Mouse (Mus musculus) midbrain, embryonic 15.5 days (tissue): ENCODE measurements at regions not wholly inside any gene's neighbourhood (a gene's known extent, or its start where the extent isn't known, plus 50 kb on each side); places are given as distances from the start of the nearest gene placed in this dataset.
"Not testable (repeated sequence)": the region's sequence is repeated elsewhere in the genome, so short reads cannot be mapped to it uniquely, and the experiment has no call there.

Experiments
- ATAC-seq: fragments of 200-750 bp; cut with Nextera tagmentation; replicated peaks from 2 replicates; pipeline ENCODE4 v1.8.0; 2017; ENCODE audit warnings: moderate TSS enrichment
- H3K27ac ChIP-seq: fragments of 300-500 bp; sonication (generic); 2 replicates; pipeline ENCODE4 v1.5.1; 2015; ENCODE audit warnings: mild to moderate bottlenecking, inconsistent platforms
- H3K27me3 ChIP-seq: fragments of 300-500 bp; sonication (generic); replicated peaks from 2 replicates; pipeline ENCODE4 v1.6.1; 2015; ENCODE audit warnings: inconsistent platforms
- H3K36me3 ChIP-seq: fragments of 300-500 bp; sonication (generic); replicated peaks from 2 replicates; pipeline ENCODE4 v1.6.1; 2015; ENCODE audit warnings: inconsistent platforms
- H3K4me1 ChIP-seq: fragments of 300-500 bp; sonication (generic); 2 replicates; pipeline ENCODE4 v1.6.1; 2015; ENCODE audit warnings: inconsistent platforms
- H3K4me2 ChIP-seq: fragments of 300-500 bp; sonication (generic); 2 replicates; pipeline ENCODE4 v1.6.1; 2015; ENCODE audit warnings: inconsistent platforms, mild to moderate bottlenecking, moderate library complexity
- H3K4me3 ChIP-seq: fragments of 300-500 bp; sonication (generic); 2 replicates; pipeline ENCODE4 v1.5.1; 2015; ENCODE audit warnings: mild to moderate bottlenecking, inconsistent platforms
- H3K9ac ChIP-seq: fragments of 300-500 bp; sonication (generic); 2 replicates; pipeline ENCODE4 v1.6.1; 2015; ENCODE audit warnings: mild to moderate bottlenecking, inconsistent platforms
- H3K9me3 ChIP-seq: fragments of 300-500 bp; sonication (generic); 2 replicates; pipeline ENCODE4 v1.6.1; 2016; ENCODE audit warnings: inconsistent platforms
- whole genome bisulfite sequencing: fragments of 180-500 bp; shearing (Covaris S2); methylation state at CpG from one replicate; pipeline ENCODE4 v1.1.7; 2015; ENCODE audit warnings: mixed read lengths; 5-methylcytosine and 5-hydroxymethylcytosine counted together

GRCm38 (mm10) chr2:166516261-166516660 lies 197.4 kb downstream of the Prex1 start:
- Histone ChIP-seq H3K4me2 (no peak overlapping the region), H3K4me3 (no peak overlapping the region), H3K36me3 (no peaks in the 10 kb centered on the region), H3K4me1 (peaks cover 12% of the 10 kb centered on the region), H3K9ac (no peak overlapping the region), H3K9me3 (no peaks in the 10 kb centered on the region), H3K27ac (no peak overlapping the region), H3K27me3 (no peaks in the 10 kb centered on the region)
- 72% methylated on average over 1 of the region's 1 CpGs for WGBS
- no peak for ATAC-seq

GRCm38 (mm10) chr2:166514664-166515063 lies 199.0 kb downstream of the Prex1 start:
- no peak overlapping the region for H3K27ac ChIP-seq
- no peak for ATAC-seq
- H3K36me3 ChIP-seq = no peaks in the 10 kb centered on the region
- H3K9ac ChIP-seq = no peak overlapping the region
- H3K27me3 ChIP-seq = no peaks in the 10 kb centered on the region
- peaks cover 12% of the 10 kb centered on the region for H3K4me1 ChIP-seq
- no peak overlapping the region for H3K4me3 ChIP-seq
- WGBS = 72% methylated on average over 8 of the region's 8 CpGs
- H3K9me3 ChIP-seq = no peaks in the 10 kb centered on the region
- no peak overlapping the region for H3K4me2 ChIP-seq

GRCm38 (mm10) chr2:166512488-166512887 lies 201.1 kb downstream of the Prex1 start:
- Histone ChIP-seq H3K27me3 (no peaks in the 10 kb centered on the region), H3K27ac (no peak overlapping the region), H3K36me3 (no peaks in the 10 kb centered on the region), H3K9me3 (no peaks in the 10 kb centered on the region), H3K4me3 (no peak overlapping the region), H3K4me1 (peaks cover 9% of the 10 kb centered on the region), H3K4me2 (no peak overlapping the region), H3K9ac (no peak overlapping the region)
- 74% methylated on average over 8 of the region's 8 CpGs for WGBS
- no peak for ATAC-seq

- WGBS = 76% methylated on average over 3 of the region's 3 CpGs
- H3K4me3 ChIP-seq, H3K4me2 ChIP-seq, ATAC-seq, H3K27me3 ChIP-seq, H3K9ac ChIP-seq, H3K27ac ChIP-seq, H3K9me3 ChIP-seq, H3K36me3 ChIP-seq, H3K4me1 ChIP-seq: not testable (repeated sequence)
These were observed 202.2 kb downstream of the Prex1 start for GRCm38 (mm10) chr2:166511477-166511876.

- no peak overlapping the region for H3K9ac ChIP-seq
- peaks cover 4% of the 10 kb centered on the region; the same call in 1 of the 2 replicates for H3K4me1 ChIP-seq
- no peaks in the 10 kb centered on the region for H3K36me3 ChIP-seq
- no peaks in the 10 kb centered on the region for H3K9me3 ChIP-seq
- H3K4me2 ChIP-seq = no peak overlapping the region
- ATAC-seq = no peak
- 91% methylated on average over 4 of the region's 4 CpGs for WGBS
- H3K4me3 ChIP-seq = no peak overlapping the region
- H3K27ac ChIP-seq = no peak overlapping the region
- no peaks in the 10 kb centered on the region for H3K27me3 ChIP-seq
These were observed 202.9 kb downstream of the Prex1 start for GRCm38 (mm10) chr2:166510776-166511175.

- Histone ChIP-seq H3K4me2 (no peak overlapping the region), H3K27ac (no peak overlapping the region), H3K4me3 (no peak overlapping the region), H3K27me3 (no peaks in the 10 kb centered on the region), H3K36me3 (no peaks in the 10 kb centered on the region), H3K9ac (no peak overlapping the region), H3K4me1 (no peaks in the 10 kb centered on the region), H3K9me3 (no peaks in the 10 kb centered on the region)
- ATAC-seq = no peak
- WGBS = 85% methylated on average over 10 of the region's 10 CpGs
These were observed 204.0 kb downstream of the Prex1 start for GRCm38 (mm10) chr2:166509591-166509990.

GRCm38 (mm10) chr2:166508656-166509420 lies 204.8 kb downstream of the Prex1 start:
- 79% methylated on average over 8 of the region's 8 CpGs for WGBS
- no peak overlapping the region for H3K4me2 ChIP-seq
- ATAC-seq = no peak
- H3K27ac ChIP-seq = no peak overlapping the region
- H3K9me3 ChIP-seq = no peaks in the 10 kb centered on the region
- no peak overlapping the region for H3K4me3 ChIP-seq
- no peaks in the 10 kb centered on the region for H3K36me3 ChIP-seq
- H3K9ac ChIP-seq = no peak overlapping the region
- peaks cover 5% of the 10 kb centered on the region for H3K4me1 ChIP-seq
- no peaks in the 10 kb centered on the region for H3K27me3 ChIP-seq

GRCm38 (mm10) chr2:166505309-166505708 lies 208.3 kb downstream of the Prex1 start:
- no peak overlapping the region for H3K4me2 ChIP-seq
- no peak overlapping the region for H3K9ac ChIP-seq
- no peaks in the 10 kb centered on the region for H3K9me3 ChIP-seq
- no peaks in the 10 kb centered on the region for H3K27me3 ChIP-seq
- H3K4me1 ChIP-seq = peaks cover 11% of the 10 kb centered on the region
- WGBS = 55% methylated on average over 9 of the region's 9 CpGs
- no peaks in the 10 kb centered on the region for H3K36me3 ChIP-seq
- H3K27ac ChIP-seq = no peak overlapping the region
- no peak overlapping the region for H3K4me3 ChIP-seq
- ATAC-seq = no peak

GRCm38 (mm10) chr2:166503666-166504065 lies 210.0 kb downstream of the Prex1 start:
- WGBS = 34% methylated on average over 6 of the region's 6 CpGs
- H3K4me1 ChIP-seq = peaks cover 11% of the 10 kb centered on the region
- H3K9me3 ChIP-seq = no peaks in the 10 kb centered on the region
- ATAC-seq = no peak
- H3K9ac ChIP-seq = no peak overlapping the region
- no peaks in the 10 kb centered on the region for H3K27me3 ChIP-seq
- no peaks in the 10 kb centered on the region for H3K36me3 ChIP-seq
- no peak overlapping the region for H3K4me2 ChIP-seq
- H3K4me3 ChIP-seq = no peak overlapping the region
- no peak overlapping the region for H3K27ac ChIP-seq

- no peaks in the 10 kb centered on the region for H3K27me3 ChIP-seq
- no peaks in the 10 kb centered on the region for H3K9me3 ChIP-seq
- H3K36me3 ChIP-seq = no peaks in the 10 kb centered on the region
- no peak overlapping the region for H3K4me2 ChIP-seq
- no peak overlapping the region for H3K27ac ChIP-seq
- H3K4me3 ChIP-seq = no peak overlapping the region
- no peak for ATAC-seq
- H3K9ac ChIP-seq = no peak overlapping the region
- 86% methylated on average over 12 of the region's 12 CpGs for WGBS
- peaks cover 20% of the 10 kb centered on the region for H3K4me1 ChIP-seq
These were observed 220.7 kb downstream of the Prex1 start for GRCm38 (mm10) chr2:166492895-166493294.

- no peak for ATAC-seq
- Histone ChIP-seq H3K27me3 (no peaks in the 10 kb centered on the region), H3K4me1 (peaks cover 25% of the 10 kb centered on the region), H3K27ac (no peak overlapping the region), H3K9me3 (no peaks in the 10 kb centered on the region), H3K9ac (no peak overlapping the region), H3K4me2 (no peak overlapping the region), H3K36me3 (no peaks in the 10 kb centered on the region), H3K4me3 (no peak overlapping the region)
- WGBS = 65% methylated on average over 12 of the region's 12 CpGs
These were observed 221.2 kb downstream of the Prex1 start for GRCm38 (mm10) chr2:166492421-166492820.

- Histone ChIP-seq H3K4me1 (peaks cover 30% of the 10 kb centered on the region), H3K27me3 (no peaks in the 10 kb centered on the region), H3K27ac (no peak overlapping the region), H3K4me3 (no peak overlapping the region), H3K36me3 (no peaks in the 10 kb centered on the region), H3K4me2 (no peak overlapping the region), H3K9me3 (no peaks in the 10 kb centered on the region), H3K9ac (no peak overlapping the region)
- 86% methylated on average over 6 of the region's 6 CpGs for WGBS
- no peak for ATAC-seq
These were observed 221.8 kb downstream of the Prex1 start for GRCm38 (mm10) chr2:166491861-166492260.
